Mouse (Mus musculus): ENCODE measurements at regions not wholly inside any gene's neighbourhood (a gene's known extent, or its start where the extent isn't known, plus 50 kb on each side); places are given as distances from the start of the nearest gene placed in this dataset.

DNA sequence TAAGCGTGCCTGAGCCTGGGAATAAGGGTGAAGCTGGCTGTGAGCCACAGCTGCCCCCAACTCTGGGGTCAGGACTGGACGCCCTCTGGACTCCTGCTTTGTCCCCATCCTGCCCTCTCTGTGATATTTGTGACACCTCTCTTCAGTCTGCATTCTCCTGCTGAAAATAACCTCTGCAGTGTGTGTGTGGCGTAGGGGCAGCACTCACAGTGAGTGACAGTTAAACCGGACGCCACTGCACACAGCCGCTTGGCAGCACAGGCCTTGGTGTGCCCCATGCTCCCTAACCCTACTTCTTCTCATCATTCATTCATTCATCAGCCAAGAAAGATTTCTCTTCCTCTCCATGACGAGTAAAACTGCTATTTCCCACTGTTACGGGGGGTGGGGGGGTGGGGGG is 161.6 kb downstream of the Cd24a start:
- TF ChIP-seq CTCF (IDR thresholded peaks at IDR 0.05; ENCODE audit: insufficient read depth, low read length) (no peak), POLR2A (IDR thresholded peaks at IDR 0.05; ENCODE audit: borderline replicate concordance, extremely low read depth, low read depth, low read length) (no peak)
